Mouse (Mus musculus): ENCODE measurements around the gene Pex6. TPM values are rescaled to one million over a fixed set of nuclear protein-coding genes. Genes with fewer than 3 reads are reported as not detected.

The Pex6 gene
- total and polyA plus RNA-seq, 3 experiments = 23.0 to 31.2 TPM; not detected in 1

DNA sequence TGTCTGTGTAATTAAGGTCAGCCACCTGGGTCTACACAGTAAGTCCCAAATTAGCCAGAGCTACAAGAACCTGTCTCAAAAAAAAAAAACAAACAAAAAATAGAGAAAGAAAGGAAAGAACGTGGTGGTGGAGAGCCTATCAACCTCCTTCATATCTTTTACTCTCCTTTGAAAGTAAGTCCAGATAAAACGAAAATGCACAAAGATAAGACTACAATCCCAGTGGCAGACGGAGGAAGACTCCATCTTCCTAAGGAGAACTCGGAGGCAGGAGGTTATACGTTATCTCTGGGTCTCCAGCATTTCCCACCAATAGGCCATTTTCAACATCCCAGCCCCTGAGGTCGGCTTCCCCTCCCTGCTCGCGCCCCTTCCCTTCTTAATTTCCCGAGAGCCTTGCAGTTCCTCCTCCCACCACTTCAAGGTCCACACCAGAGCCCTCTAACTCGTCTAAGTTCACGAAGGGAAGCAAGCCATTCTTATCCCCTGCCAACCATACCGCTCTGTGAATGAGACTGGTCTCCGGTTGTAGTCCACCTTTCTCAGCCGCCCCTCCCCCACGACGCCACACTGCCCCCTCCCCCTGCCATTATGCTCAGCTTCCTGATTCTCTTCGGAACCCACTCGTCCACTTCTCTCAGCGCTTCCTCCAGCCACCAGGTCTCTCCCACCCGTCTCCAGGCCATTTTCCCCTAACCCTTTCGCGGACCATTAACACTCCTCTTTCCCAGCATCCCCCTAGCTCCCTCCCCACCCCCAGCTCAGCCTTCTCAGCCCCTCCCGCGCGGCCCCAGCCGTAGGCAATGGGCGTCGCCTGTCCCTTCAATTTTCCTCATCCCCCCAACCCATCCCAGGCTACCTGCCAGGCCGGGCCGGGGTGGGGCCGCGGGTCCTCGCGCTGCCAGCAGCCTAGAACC, 31.2 kb upstream of the Pex6 start (continued):
- TF ChIP-seq ELF1 (IDR thresholded peaks at IDR 0.05; ENCODE audit: low read depth, low read length) (peak; percentile 31; the same call in 1 of the 2 replicates), POLR2AphosphoS2 (IDR thresholded peaks at IDR 0.05; ENCODE audit: low read length) (no peak), BHLHE40 (IDR thresholded peaks at IDR 0.05; ENCODE audit: borderline replicate concordance, low read depth, low read length) (no peak), CHD1 (IDR thresholded peaks at IDR 0.05; ENCODE audit: low read depth, low read length) (no peak), CHD2 (IDR thresholded peaks at IDR 0.05; ENCODE audit: low read length) (peak; percentile 55), ZKSCAN1 (IDR thresholded peaks at IDR 0.05; ENCODE audit: low read depth, low read length) (no peak), MAFK (IDR thresholded peaks at IDR 0.05; ENCODE audit: borderline replicate concordance, low read depth, low read length) (no peak), MAZ (IDR thresholded peaks at IDR 0.05; ENCODE audit: low read depth, low read length) (peak; percentile 64; the same call in 1 of the 2 replicates), JUND (IDR thresholded peaks at IDR 0.05; ENCODE audit: low read depth, low read length) (no peak), TBP (IDR thresholded peaks at IDR 0.05; ENCODE audit: low read depth, low read length) (no peak), MYB (IDR thresholded peaks at IDR 0.05; ENCODE audit: low read depth, low read length) (0 out of 2 replicates have a peak, but pooled peaks have one; percentile 12), MEF2A (IDR thresholded peaks at IDR 0.05; ENCODE audit: extremely low read depth, insufficient replicate concordance, low read depth, low read length, poor library complexity, severe bottlenecking) (no peak), EP300 (IDR thresholded peaks at IDR 0.05; ENCODE audit: low read depth in 1 of 2, low read length in 2 of 2) (peak; percentile 51 to 53), POLR2A (IDR thresholded peaks at IDR 0.05; ENCODE audit: control insufficient read depth in 1 of 2, insufficient read depth in 1 of 2, low read depth in 1 of 2, low read length in 2 of 2, poor library complexity in 1 of 2) (peak in 1 of 2 experiments; percentile 42; a peak in 2 of 4 replicates), USF2 (IDR thresholded peaks at IDR 0.05; ENCODE audit: borderline replicate concordance in 1 of 2, insufficient read depth in 1 of 2, low read depth in 1 of 2, low read length in 2 of 2) (no peak)

DNA sequence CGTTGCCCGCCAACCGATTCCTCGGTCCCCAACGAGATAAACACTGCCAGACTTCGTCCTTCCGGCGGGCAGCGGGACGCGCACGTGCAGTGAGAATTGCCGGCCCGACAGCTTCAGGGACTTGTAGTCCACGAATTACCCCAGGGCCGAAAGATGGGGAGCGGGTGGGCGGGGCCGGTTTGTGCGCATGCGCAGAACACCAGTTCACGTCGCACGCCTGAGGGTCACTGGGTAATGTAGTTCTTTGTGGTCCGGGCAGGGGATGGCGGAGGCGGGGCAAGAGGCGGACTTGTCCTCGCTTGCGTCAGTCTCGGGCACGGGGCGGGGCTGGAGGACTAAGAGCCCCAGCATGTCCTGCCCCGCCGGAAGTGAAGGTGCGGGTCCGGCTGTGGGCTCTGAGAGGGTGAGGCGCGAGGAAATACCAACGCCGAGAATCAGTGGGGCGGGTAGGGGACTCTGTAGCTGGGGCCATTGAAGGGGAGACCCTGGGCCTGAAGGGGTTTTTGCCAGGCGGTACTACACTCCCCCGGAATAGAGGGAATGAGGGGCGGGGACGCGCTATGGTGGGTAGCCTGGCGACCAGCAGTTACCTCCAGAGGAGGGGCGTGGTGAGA, 30.4 kb upstream of the Pex6 start, which contains the start of gene Klhdc3:
Klhdc3 (minus strand) TSS at position 155 of the 614 bp plus-strand sequence.
- DNase-seq (ENCODE audit: low read depth, low spot score) = peak; percentile 100
- H3K4me1 ChIP-seq (ENCODE audit: control insufficient read depth in 1 of 2, insufficient read depth in 2 of 2, low read length in 2 of 2) = peaks cover 2 to 9% of the 10 kb centered on the region in 2 experiments; a peak in 3 of 4 replicates
- peaks cover 0 to 13% of the 10 kb centered on the region in 2 experiments; a peak in 2 of 4 replicates for H3K36me3 ChIP-seq (ENCODE audit: control insufficient read depth in 1 of 2, insufficient read depth in 2 of 2, low read length in 2 of 2)
- peaks cover 35% of the 10 kb centered on the region for H3K79me2 ChIP-seq (ENCODE audit: control insufficient read depth, insufficient read depth, low read length, poor library complexity)
- H3K27me3 ChIP-seq (ENCODE audit: control insufficient read depth in 1 of 2, insufficient read depth in 2 of 2, low read length in 2 of 2) = no peaks in the 10 kb centered on the region
- peak within 1 kb of the TSS; percentile 95 for H3K9ac ChIP-seq (ENCODE audit: control insufficient read depth, low read depth, low read length, poor library complexity, severe bottlenecking)
- H3K4me3 ChIP-seq (ENCODE audit: control insufficient read depth in 1 of 2, insufficient read depth in 1 of 2, low read depth in 2 of 2, low read length in 2 of 2) = peak within 1 kb of the TSS; percentile 80 to 93
- peak within 1 kb of the TSS; percentile 86 for H3K27ac ChIP-seq (ENCODE audit: control insufficient read depth, low read depth, low read length)
- no peaks in the 10 kb centered on the region for H3K9me3 ChIP-seq (replicated peaks; ENCODE audit: insufficient read depth, low read length)
- no peak for TF ChIP-seq GATA1 (IDR thresholded peaks at IDR 0.05; ENCODE audit: low read depth, low read length)
- TF ChIP-seq JUND (IDR thresholded peaks at IDR 0.05; ENCODE audit: low read depth, low read length) = no peak
- TF ChIP-seq MAFK (IDR thresholded peaks at IDR 0.05; ENCODE audit: borderline replicate concordance, low read depth, low read length) = no peak
- TF ChIP-seq TAL1 (IDR thresholded peaks at IDR 0.05; ENCODE audit: low read length) = no peak
- TF ChIP-seq ETS1 (IDR thresholded peaks at IDR 0.05; ENCODE audit: low read depth, low read length) = no peak
- TF ChIP-seq BHLHE40 (IDR thresholded peaks at IDR 0.05; ENCODE audit: borderline replicate concordance, low read depth, low read length) = peak; percentile 90
- no peak for TF ChIP-seq MEF2A (IDR thresholded peaks at IDR 0.05; ENCODE audit: extremely low read depth, insufficient replicate concordance, low read depth, low read length, poor library complexity, severe bottlenecking)
- TF ChIP-seq USF1 (IDR thresholded peaks at IDR 0.05; ENCODE audit: low read depth, low read length) = peak; percentile 55
- no peak for TF ChIP-seq CHD2 (IDR thresholded peaks at IDR 0.05; ENCODE audit: low read length)
- TF ChIP-seq POLR2A (IDR thresholded peaks at IDR 0.05; ENCODE audit: control insufficient read depth in 1 of 2, insufficient read depth in 1 of 2, low read depth in 1 of 2, low read length in 2 of 2, poor library complexity in 1 of 2) = peak; percentile 34 to 68; a peak in 3 of 4 replicates
- peak; percentile 84 for TF ChIP-seq NRF1 (IDR thresholded peaks at IDR 0.05; ENCODE audit: insufficient read depth, low read depth, low read length, poor library complexity, severe bottlenecking)
- TF ChIP-seq MAX (IDR thresholded peaks at IDR 0.05; ENCODE audit: low read length) = peak; percentile 72; the same call in 1 of the 2 replicates
- peak; percentile 72 for TF ChIP-seq NELFE (IDR thresholded peaks at IDR 0.05; ENCODE audit: low read depth, low read length)
- TF ChIP-seq CHD1 (IDR thresholded peaks at IDR 0.05; ENCODE audit: low read depth, low read length) = no peak
- TF ChIP-seq SMC3 (IDR thresholded peaks at IDR 0.05; ENCODE audit: low read depth, low read length) = no peak
- no peak for TF ChIP-seq EP300 (IDR thresholded peaks at IDR 0.05; ENCODE audit: low read depth in 1 of 2, low read length in 2 of 2)
- no peak for TF ChIP-seq RAD21 (IDR thresholded peaks at IDR 0.05; ENCODE audit: low read depth, low read length)
- no peak for TF ChIP-seq ZNF384 (IDR thresholded peaks at IDR 0.05; ENCODE audit: low read depth, low read length)
- TF ChIP-seq UBTF (IDR thresholded peaks at IDR 0.05; ENCODE audit: borderline replicate concordance, insufficient read depth, low read depth, low read length) = no peak
- no peak for TF ChIP-seq ZKSCAN1 (IDR thresholded peaks at IDR 0.05; ENCODE audit: low read depth, low read length)
- peak; percentile 53; the same call in 1 of the 2 replicates for TF ChIP-seq TCF12 (IDR thresholded peaks at IDR 0.05; ENCODE audit: low read depth, low read length)
- TF ChIP-seq E2F4 (IDR thresholded peaks at IDR 0.05; ENCODE audit: borderline replicate concordance, low read depth, low read length) = no peak
